Mouse (Mus musculus) liver, embryonic 13.5 days (tissue): Measurements from ENCODE around the gene Hrh3. TPM values are rescaled to one million over a fixed set of nuclear protein-coding genes. Genes with fewer than 3 reads are reported as not detected.

ENCODE experiments used
- ATAC-seq: fragments of 200-750 bp; cut with Nextera tagmentation; 2 replicates; pipeline ENCODE4 v1.8.0; 2017; ENCODE audit warnings: low read depth, mild to moderate bottlenecking, moderate number of reproducible peaks, moderate library complexity
- DNase-seq: peaks from one replicate; pipeline ENCODE4 v3.0.0; 2022
- H3K27ac ChIP-seq: fragments of 300-500 bp; sonication (generic); 2 replicates; pipeline ENCODE4 v1.5.1; 2015; ENCODE audit warnings: moderate library complexity, mild to moderate bottlenecking, inconsistent platforms
- H3K27me3 ChIP-seq: fragments of 300-500 bp; sonication (generic); 2 replicates; pipeline ENCODE4 v1.6.1; 2015; ENCODE audit warnings: mild to moderate bottlenecking, inconsistent platforms
- H3K36me3 ChIP-seq: fragments of 300-500 bp; sonication (generic); 2 replicates; pipeline ENCODE4 v1.6.1; 2015; ENCODE audit warnings: mild to moderate bottlenecking, inconsistent platforms
- H3K4me1 ChIP-seq: fragments of 300-500 bp; sonication (generic); replicated peaks from 2 replicates; pipeline ENCODE4 v1.6.1; 2015; ENCODE audit warnings: inconsistent platforms
- H3K4me2 ChIP-seq: fragments of 300-500 bp; sonication (generic); 2 replicates; pipeline ENCODE4 v1.6.1; 2015; ENCODE audit warnings: inconsistent platforms, mild to moderate bottlenecking, moderate library complexity
- H3K4me3 ChIP-seq: fragments of 300-500 bp; sonication (generic); replicated peaks from 2 replicates; pipeline ENCODE4 v1.5.1; 2015; ENCODE audit warnings: mild to moderate bottlenecking, inconsistent platforms
- H3K9ac ChIP-seq: fragments of 300-500 bp; sonication (generic); 2 replicates; pipeline ENCODE4 v1.6.1; 2015; ENCODE audit warnings: mild to moderate bottlenecking, inconsistent platforms
- H3K9me3 ChIP-seq: fragments of 300-500 bp; sonication (generic); replicated peaks from 2 replicates; pipeline ENCODE4 v1.6.1; 2016; ENCODE audit warnings: inconsistent platforms
- WGBS: fragments of 180-500 bp; shearing (Covaris S2); methylation state at CpG from one replicate; pipeline ENCODE4 v1.1.7; 2015; ENCODE audit not compliant: insufficient replicate concordance; 5-methylcytosine and 5-hydroxymethylcytosine counted together
- polyA plus RNA-seq: library from polyadenylated mRNA; unstranded; fragments of >200 nt; fragmentation: Nextera tagmentation; extraction: Ambion mirVana; gene quantifications from 2 replicates; pipeline ENCODE4 v1.2.1, GENCODE M21; 2015

Hrh3 gene
- polyA plus RNA-seq, result not detected in 2 replicates

- no peak within 1 kb of the TSS for H3K9ac ChIP-seq
- ATAC-seq (peak; percentile 82), DNase-seq (peak; percentile 64)
- 1% methylated on average over 71 of the region's 87 CpGs for WGBS
- H3K36me3 ChIP-seq, result no peaks in the 10 kb centered on the region
- peak within 1 kb of the TSS; percentile 79 for H3K4me2 ChIP-seq
- H3K9me3 ChIP-seq, result no peaks in the 10 kb centered on the region
- no peak within 1 kb of the TSS for H3K27ac ChIP-seq
- peaks cover 22% of the 10 kb centered on the region for H3K4me1 ChIP-seq
- peak within 1 kb of the TSS; percentile 55 for H3K4me3 ChIP-seq
- peaks cover 75% of the 10 kb centered on the region for H3K27me3 ChIP-seq
Measured at GRCm38 (mm10) chr2:180103978-180104658, at the start of gene Hrh3. TSS of gene Hrh3 (minus strand) at chr2:180104488.

- H3K9me3 ChIP-seq, result no peaks in the 10 kb centered on the region
- DNase-seq (no peak), ATAC-seq (no peak)
- no peak overlapping the region for H3K4me3 ChIP-seq
- H3K4me1 ChIP-seq, result no peaks in the 10 kb centered on the region
- no peaks in the 10 kb centered on the region for H3K27me3 ChIP-seq
- H3K27ac ChIP-seq, result no peak overlapping the region
- H3K9ac ChIP-seq, result no peak overlapping the region
- whole genome bisulfite sequencing, result 76% methylated on average over 9 of the region's 9 CpGs
- H3K4me2 ChIP-seq, result no peak overlapping the region
- H3K36me3 ChIP-seq, result peaks cover 50% of the 10 kb centered on the region
Measured at GRCm38 (mm10) chr2:180148551-180148950, 44.3 kb upstream of the Hrh3 start.

- WGBS, result 83% methylated on average over 6 of the region's 6 CpGs
- H3K27me3 ChIP-seq, result no peaks in the 10 kb centered on the region
Measured at GRCm38 (mm10) chr2:180147379-180147778, 43.1 kb upstream of the Hrh3 start.

GRCm38 (mm10) chr2:180146091-180146490, 41.8 kb upstream of the Hrh3 start:
- DNase-seq (no peak), ATAC-seq (no peak)
- Histone ChIP-seq H3K4me2 (no peak overlapping the region), H3K36me3 (peaks cover 38% of the 10 kb centered on the region), H3K9ac (no peak overlapping the region), H3K27me3 (no peaks in the 10 kb centered on the region), H3K4me3 (no peak overlapping the region), H3K4me1 (no peaks in the 10 kb centered on the region), H3K27ac (no peak overlapping the region), H3K9me3 (no peaks in the 10 kb centered on the region)
- 83% methylated on average over 2 of the region's 2 CpGs for WGBS

More at GRCm38 (mm10) chr2:180147379-180147778, 43.1 kb upstream of the Hrh3 start:
- no peak for DNase-seq
- Histone ChIP-seq H3K36me3 (peaks cover 45% of the 10 kb centered on the region), H3K4me3 (no peak overlapping the region), H3K4me2 (no peak overlapping the region), H3K9ac (no peak overlapping the region), H3K9me3 (no peaks in the 10 kb centered on the region), H3K27ac (no peak overlapping the region), H3K4me1 (no peaks in the 10 kb centered on the region)
- no peak for ATAC-seq

- Histone ChIP-seq H3K36me3 (peaks cover 10% of the 10 kb centered on the region; the same call in 1 of the 2 replicates), H3K4me2 (no peak overlapping the region), H3K4me1 (peaks cover 26% of the 10 kb centered on the region), H3K9me3 (no peaks in the 10 kb centered on the region), H3K9ac (no peak overlapping the region), H3K27ac (no peak overlapping the region), H3K4me3 (no peak overlapping the region), H3K27me3 (no peaks in the 10 kb centered on the region)
- 27% methylated on average over 5 of the region's 5 CpGs for WGBS
- ATAC-seq (peak; percentile 35; the same call in 1 of the 2 replicates), DNase-seq (no peak)
Measured at GRCm38 (mm10) chr2:180135414-180135813, 31.1 kb upstream of the Hrh3 start.

- H3K27me3 ChIP-seq, result no peaks in the 10 kb centered on the region
- no peak overlapping the region for H3K4me3 ChIP-seq
- H3K4me1 ChIP-seq, result peaks cover 26% of the 10 kb centered on the region
- no peak for DNase-seq
- no peak for ATAC-seq
- no peaks in the 10 kb centered on the region for H3K9me3 ChIP-seq
- H3K27ac ChIP-seq, result no peak overlapping the region
- H3K9ac ChIP-seq, result no peak overlapping the region
- WGBS, result 67% methylated on average over 3 of the region's 3 CpGs
- peaks cover 8% of the 10 kb centered on the region; the same call in 1 of the 2 replicates for H3K36me3 ChIP-seq
- no peak overlapping the region for H3K4me2 ChIP-seq
Measured at GRCm38 (mm10) chr2:180133911-180134310, 29.6 kb upstream of the Hrh3 start.

GRCm38 (mm10) chr2:180133231-180133630, 28.9 kb upstream of the Hrh3 start:
- no peak for DNase-seq
- H3K4me3 ChIP-seq, result no peak overlapping the region
- no peak overlapping the region for H3K9ac ChIP-seq
- no peaks in the 10 kb centered on the region for H3K9me3 ChIP-seq
- H3K4me1 ChIP-seq, result peaks cover 26% of the 10 kb centered on the region
- no peak overlapping the region for H3K27ac ChIP-seq
- 31% methylated on average over 4 of the region's 4 CpGs for WGBS
- no peak overlapping the region for H3K4me2 ChIP-seq
- H3K36me3 ChIP-seq, result 0 out of 2 replicates have a peak, but pooled peaks cover under 1% of the 10 kb centered on the region
- H3K27me3 ChIP-seq, result no peaks in the 10 kb centered on the region
- ATAC-seq, result no peak

GRCm38 (mm10) chr2:180127675-180128074, 23.4 kb upstream of the Hrh3 start:
- ATAC-seq (no peak), DNase-seq (no peak)
- Histone ChIP-seq H3K9me3 (no peaks in the 10 kb centered on the region), H3K27me3 (no peaks in the 10 kb centered on the region), H3K27ac (no peak overlapping the region), H3K4me3 (no peak overlapping the region), H3K9ac (no peak overlapping the region), H3K4me2 (no peak overlapping the region), H3K4me1 (peaks cover 21% of the 10 kb centered on the region), H3K36me3 (peaks cover 6% of the 10 kb centered on the region; the same call in 1 of the 2 replicates)
- WGBS, result 33% methylated on average over 1 of the region's 1 CpGs

GRCm38 (mm10) chr2:180126195-180126594, 21.9 kb upstream of the Hrh3 start:
- Histone ChIP-seq H3K9me3 (no peaks in the 10 kb centered on the region), H3K9ac (no peak overlapping the region), H3K27ac (no peak overlapping the region), H3K4me3 (no peak overlapping the region), H3K4me2 (no peak overlapping the region), H3K4me1 (peaks cover 19% of the 10 kb centered on the region), H3K27me3 (no peaks in the 10 kb centered on the region), H3K36me3 (peaks cover 6% of the 10 kb centered on the region; the same call in 1 of the 2 replicates)
- ATAC-seq (no peak), DNase-seq (no peak)
- 20% methylated on average over 4 of the region's 4 CpGs for whole genome bisulfite sequencing

GRCm38 (mm10) chr2:180124192-180124591, 19.9 kb upstream of the Hrh3 start:
- H3K4me2 ChIP-seq, result no peak overlapping the region

GRCm38 (mm10) chr2:180120292-180120761, 16.0 kb upstream of the Hrh3 start:
- Histone ChIP-seq H3K9me3 (no peaks in the 10 kb centered on the region), H3K27me3 (peaks cover 20% of the 10 kb centered on the region), H3K4me3 (peak overlapping the region; percentile 92), H3K27ac (peak overlapping the region; percentile 64; the same call in 1 of the 2 replicates), H3K9ac (peak overlapping the region; percentile 90), H3K4me1 (peaks cover 43% of the 10 kb centered on the region), H3K36me3 (peaks cover 6% of the 10 kb centered on the region; the same call in 1 of the 2 replicates), H3K4me2 (peak overlapping the region; percentile 93)
- WGBS, result 32% methylated on average over 5 of the region's 5 CpGs
- DNase-seq, result no peak
- ATAC-seq, result no peak

More at GRCm38 (mm10) chr2:180124192-180124591, 19.9 kb upstream of the Hrh3 start:
- WGBS, result 59% methylated on average over 2 of the region's 2 CpGs
- H3K9ac ChIP-seq, result no peak overlapping the region
- no peak for DNase-seq
- no peaks in the 10 kb centered on the region for H3K9me3 ChIP-seq
- no peaks in the 10 kb centered on the region for H3K27me3 ChIP-seq
- peaks cover 35% of the 10 kb centered on the region for H3K4me1 ChIP-seq
- no peak overlapping the region for H3K27ac ChIP-seq
- H3K36me3 ChIP-seq, result peaks cover 6% of the 10 kb centered on the region; the same call in 1 of the 2 replicates
- no peak for ATAC-seq
- no peak overlapping the region for H3K4me3 ChIP-seq
